Mouse (Mus musculus) fat pad, adult 2 months (tissue): ENCODE data around the gene Pigs.
A peak's percentile ranks its signal among the peaks of the same experiment; 100 is the strongest.

Experiments
- DNase-seq: peaks from one replicate; pipeline ENCODE4 v3.0.0-alpha.2; 2011; ENCODE audit warnings: low read depth, low spot score; ENCODE audit errors: extremely low read depth

Gene Pigs

DNA sequence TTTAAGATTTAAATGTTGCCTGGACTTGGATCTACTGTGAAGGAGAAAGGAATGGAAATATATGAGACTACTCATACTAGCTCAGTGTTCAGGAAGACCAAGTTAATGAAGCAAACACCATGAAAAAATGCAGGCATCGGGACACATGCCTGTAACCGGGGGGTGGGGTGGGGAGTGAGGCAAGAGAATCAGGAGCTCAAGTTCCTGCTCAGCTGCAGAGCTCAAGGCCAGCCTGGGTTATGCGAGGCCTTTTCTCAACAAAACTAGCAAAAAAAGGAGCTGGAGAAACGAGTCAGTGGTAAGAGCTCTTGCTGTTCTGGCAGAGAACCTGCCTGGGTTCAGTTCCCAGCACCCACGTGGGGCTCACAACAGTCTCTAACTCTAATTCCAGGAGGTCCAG lies 5.8 kb downstream of the Pigs start:
- no peak for DNase-seq

DNA sequence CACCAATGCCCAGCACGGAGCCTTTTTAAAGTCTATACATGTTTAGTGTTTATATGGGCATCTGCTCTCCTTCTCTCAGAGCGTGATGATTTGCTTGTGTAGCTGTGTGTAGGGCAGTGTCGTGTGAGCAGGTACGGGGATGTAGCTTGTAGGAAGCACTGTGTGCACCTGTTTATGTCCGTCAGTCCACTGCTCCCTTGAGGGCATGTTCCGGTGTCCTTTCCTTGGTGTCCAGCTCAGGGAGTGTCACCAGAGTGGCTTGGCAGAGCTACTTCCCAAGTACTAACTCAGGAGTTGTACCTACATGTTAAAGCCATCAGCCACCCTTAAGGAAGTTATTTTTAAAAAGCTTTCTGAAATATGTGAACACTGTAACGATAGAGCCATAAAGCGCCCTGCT lies 8.8 kb downstream of the Pigs start:
- DNase-seq, result no peak

DNA sequence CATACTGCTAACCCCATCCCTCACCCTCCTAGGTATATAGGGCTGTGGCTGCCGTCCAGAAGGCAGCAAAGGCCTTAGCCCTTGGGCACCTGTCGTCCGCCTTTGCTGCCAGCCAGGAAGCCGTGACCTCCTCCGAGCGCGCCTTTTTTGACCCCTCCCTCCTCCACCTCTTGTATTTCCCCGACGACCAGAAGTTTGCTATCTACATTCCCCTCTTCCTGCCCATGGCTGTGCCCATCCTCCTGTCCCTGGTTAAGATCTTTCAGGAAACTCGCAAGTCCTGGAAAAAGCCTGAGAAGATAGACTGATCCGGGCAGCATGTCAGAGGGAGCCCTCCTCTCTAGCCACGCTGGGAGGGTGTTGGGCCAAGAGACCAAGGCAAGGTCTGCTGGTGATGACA lies 13.5 kb downstream of the Pigs start:
- no peak for DNase-seq

DNA sequence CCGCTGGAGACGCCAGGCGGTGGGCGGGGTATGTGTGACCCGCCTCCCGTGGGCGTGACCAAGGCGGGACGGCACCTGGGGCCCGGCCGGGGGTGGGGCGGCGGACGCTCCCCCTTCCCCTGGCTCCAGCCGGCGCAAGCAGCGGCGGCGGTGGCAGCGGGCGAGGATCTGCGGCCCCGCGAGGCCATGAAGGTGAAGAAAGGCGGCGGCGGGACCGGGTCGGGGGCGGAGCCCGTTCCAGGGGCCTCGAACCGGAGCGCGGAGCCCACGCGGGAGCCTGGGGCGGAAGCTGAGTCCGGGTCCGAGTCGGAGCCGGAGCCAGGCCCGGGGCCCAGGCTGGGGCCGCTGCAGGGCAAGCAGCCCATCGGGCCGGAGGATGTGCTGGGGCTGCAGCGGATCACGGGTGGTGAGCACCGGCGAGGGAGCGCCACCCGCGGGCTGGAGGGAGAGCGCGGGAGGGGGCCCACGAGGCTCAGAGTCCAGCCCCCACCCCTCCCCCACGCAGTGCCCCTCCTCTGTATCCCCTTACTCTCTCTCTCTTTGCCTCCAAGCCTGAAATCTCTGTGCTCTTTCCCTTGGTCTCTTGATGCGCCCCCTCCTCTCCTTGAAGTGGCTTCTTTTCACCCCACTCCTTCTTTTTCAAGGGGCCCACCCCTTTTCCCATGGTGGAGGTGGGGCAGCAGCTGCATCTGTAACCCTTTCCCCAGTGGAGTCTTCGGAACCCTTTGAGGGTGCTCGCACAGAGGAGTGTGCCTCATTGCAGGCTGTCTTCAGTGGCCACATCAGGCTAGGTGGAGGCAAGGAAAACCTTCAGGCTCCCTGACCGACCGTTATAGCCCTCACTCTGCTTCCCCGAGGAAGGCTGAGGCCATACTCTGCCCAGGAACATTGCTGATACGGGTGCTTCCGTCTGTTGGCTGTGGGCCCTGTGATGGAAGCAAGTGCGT lies 15.4 kb downstream of the Pigs start, which contains the start of gene Unc119:
TSS of gene Unc119 (plus strand) at position 102 of the 947 bp plus-strand sequence.
- DNase-seq, result no peak

DNA sequence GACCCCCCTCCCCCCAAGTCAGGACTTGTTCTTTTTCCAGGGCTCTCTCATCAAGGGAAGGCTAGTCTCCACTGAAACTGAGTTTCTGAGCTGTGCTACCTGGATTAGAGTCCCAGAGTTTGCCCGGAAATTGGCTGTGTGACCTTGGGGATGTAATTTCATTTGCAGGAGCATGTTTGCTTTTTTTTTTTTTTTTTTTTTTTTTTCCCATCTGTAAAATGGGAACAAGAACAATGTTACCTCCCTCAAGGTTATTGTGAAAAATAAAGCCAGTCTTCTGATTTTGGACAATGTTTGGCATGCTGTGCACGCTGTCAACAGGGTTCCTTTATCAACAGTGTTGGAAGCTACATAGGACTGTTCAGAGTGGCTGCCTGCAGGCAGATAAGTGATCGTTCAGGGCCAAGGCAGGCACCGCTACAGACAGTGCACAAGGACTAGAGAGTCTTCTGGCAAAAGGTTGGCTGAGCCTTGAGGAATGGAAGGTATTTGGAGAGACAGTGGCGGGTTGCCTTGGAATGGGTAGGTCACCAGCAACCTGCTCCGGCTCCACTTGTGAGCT lies 16.2 kb downstream of the Pigs start:
- no peak for DNase-seq

DNA sequence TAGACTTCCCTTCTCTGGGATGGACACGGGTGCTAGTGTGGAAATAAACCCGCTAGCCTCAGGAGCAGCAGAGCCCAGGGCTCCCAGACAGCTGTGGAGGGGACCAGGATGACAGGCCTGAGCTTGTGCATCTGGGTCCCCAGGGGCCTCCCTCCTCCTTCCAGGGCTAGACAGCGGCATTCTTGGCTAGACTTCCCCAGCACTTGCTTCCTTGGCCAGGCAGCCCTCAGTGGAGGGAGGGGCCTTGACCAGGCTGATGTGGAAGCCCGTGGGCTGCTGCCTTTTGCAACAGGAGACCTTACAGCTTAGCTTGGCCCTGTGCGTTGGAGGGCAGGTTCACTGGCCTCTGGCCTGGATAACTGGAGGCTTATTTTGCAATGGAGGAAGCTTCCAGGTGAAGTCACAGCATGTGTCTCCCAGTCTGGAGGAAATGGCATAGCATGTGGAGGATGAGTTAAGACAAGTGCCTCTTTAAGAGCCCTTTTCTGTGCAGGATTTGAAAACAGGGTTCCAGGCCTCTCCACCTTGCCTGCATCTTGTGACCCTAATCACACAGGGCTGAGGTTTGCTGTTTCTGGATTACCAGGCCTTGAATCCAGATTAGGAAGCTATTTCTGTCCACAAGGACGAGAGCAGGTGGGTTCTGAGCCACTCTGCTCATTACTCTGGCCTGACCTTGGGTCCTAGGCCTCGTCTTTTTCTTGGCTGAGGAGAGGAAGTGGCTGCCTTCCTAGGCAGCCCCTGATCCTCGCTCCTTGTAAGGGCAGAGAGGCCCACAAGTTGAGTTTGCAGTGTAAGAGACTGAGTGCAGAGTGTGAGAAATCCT lies 16.9 kb downstream of the Pigs start:
- DNase-seq, result peak; percentile 83

DNA sequence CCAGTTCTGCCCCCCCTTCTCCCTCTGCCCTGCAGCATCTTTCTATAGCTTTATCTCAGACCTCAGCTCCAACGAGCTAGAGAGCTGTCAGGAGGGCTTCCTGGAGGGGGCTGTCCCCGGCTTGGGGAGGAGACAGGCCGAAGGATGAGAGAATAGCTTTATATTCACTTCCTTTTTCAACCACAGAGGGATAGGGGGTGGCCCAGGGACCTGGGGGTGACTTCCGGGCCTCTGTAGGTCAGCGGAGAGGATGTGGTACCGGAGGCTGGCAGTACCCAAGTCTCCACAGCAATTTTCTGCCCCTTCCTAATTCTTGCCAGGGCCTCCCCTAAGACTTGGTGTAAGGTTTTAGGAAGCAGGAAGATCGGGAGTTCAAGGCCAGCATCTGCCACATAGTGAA lies 17.6 kb downstream of the Pigs start:
- no peak for DNase-seq

DNA sequence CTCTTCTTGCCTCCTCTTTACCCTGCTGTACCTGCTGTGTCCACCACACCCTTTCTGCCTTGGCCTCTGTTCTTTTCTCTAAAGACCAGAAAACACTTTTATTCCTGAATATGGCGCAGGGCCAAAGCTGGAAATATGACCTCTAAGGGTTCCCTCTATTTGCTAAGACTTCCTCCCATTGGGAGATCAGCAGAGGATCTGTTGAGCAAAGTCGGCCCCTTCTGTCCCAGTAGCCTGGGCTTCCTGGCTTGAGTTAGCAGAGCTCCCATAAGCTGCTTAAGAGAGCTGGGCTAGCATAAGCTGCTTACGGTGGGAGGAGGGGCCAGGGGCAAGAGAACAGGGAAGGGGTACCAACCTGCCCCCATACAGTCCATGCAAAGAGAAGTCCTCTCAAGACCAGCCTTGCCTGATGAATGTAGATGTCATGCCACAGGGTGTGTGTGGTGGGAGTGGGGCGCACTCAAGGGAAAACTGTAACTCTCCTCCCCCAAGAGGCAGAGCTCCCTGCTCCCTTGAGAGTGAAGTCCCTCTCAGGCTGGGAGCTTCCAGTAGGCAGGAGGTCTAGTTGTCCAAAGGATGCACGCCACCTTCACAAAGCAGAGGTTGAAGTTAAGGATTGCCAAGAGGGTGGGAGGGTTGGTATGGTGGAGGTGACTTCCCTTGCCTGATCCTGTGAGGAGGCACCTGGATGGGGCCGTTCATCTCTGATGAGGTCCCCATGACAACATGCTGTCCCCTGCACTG lies 18.3 kb downstream of the Pigs start:
- no peak for DNase-seq

DNA sequence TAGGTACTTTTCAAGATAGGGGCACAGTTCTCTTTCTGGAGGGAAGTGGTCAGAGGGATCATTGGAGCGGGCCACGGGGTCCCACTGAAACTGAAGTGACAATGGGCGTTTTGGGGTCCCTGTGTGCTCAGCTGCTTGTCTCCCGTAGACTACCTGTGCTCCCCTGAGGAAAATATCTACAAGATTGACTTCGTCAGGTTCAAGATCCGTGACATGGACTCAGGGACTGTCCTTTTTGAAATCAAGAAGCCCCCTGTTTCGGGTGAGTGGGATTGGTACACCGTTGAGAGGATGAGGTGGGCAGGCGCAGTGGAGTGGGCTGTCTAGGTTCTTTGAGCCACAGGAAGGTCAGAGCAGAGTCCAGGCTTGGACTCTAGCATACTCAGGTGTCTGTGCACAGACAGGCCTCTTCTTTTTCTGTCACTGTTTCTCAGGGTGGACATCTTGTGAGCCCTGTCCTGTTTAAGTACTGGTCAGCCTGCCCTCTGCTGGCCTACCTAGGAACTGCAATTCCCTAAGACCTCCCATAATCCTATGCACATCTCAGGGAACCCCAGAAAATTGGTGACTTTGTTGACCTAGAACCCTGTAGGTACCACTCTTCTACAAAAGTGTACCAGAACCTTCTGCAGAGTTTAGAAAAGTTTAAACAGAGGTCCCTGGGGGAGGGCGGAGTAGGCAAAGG lies 19.0 kb downstream of the Pigs start:
- DNase-seq, result no peak

DNA sequence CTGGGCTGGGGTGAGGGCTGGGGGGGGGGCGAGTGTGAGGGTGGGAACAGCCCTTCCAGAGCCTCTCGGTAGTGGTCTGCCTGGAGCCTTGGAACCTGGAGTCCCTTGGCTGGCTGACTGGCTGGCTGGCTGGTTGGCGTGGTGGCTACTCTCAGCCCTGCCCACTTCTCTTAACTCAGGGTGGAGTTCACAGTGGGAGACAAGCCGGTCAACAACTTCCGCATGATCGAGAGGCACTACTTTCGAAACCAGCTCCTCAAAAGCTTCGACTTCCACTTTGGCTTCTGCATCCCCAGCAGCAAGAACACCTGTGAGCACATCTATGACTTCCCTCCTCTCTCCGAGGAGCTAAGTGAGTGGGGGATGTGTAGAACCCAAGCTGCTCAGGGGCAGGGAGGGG lies 19.7 kb downstream of the Pigs start:
- DNase-seq, result no peak

DNA sequence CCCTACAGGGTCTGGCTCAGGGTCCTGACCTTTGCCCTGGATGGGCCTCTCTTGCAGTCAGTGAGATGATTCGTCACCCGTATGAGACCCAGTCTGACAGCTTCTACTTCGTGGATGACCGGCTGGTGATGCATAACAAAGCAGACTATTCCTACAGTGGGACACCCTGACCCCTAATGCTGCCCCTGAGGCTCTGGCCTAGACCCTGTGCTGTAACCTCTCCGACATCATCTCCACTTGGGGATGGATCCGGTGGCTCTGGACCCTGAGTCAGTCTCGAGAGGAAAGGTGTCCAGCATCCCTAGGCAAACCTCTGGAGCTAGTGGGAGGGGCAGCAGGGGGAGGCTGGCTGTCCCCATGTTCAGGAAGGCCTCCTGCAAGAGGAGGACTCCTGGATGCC lies 20.3 kb downstream of the Pigs start:
- DNase-seq, result no peak

DNA sequence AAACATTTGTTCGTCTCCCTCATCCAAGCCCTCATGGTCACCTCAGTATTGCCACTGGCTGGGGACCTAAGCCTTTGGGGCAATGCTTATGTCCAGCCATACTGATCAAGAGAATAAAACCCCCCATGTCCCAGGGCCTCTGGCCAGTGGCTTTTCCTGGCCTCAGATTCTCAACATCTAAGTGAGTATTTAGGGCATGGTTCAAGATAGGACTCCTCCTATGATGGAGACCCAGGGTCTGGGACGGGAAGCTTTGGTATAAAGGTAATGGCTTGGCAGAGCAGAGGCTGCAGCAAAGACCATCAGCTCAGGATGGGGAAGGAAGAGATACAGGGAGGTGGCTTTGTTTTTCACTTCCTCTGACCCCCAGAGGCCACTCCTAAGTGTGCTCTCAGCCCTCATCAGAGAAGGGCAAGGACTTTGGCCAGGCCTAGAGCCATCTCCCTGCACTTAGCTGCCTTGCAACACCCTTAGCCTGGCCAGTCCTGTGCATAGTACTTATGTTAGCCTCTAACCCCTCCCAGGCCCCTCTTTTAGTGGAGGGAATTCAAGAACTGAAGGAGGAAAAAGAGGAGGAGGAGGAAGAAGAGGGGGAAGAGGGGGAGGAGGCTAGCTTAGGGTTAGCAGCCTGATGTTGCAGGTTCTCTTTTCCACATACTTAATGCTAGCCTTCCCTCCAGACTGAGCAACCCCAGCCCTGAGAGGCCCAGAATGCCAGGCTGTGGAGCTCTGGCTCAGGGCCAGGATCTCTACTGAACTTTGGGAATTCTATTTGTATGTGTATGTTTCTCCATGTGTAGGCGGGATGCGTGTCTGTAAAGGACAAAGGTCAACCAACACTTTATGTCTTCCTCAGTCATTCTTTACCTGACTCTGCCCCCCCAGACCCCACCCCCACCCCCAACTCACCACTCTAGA lies 21.5 kb downstream of the Pigs start:
- DNase-seq, result no peak

DNA sequence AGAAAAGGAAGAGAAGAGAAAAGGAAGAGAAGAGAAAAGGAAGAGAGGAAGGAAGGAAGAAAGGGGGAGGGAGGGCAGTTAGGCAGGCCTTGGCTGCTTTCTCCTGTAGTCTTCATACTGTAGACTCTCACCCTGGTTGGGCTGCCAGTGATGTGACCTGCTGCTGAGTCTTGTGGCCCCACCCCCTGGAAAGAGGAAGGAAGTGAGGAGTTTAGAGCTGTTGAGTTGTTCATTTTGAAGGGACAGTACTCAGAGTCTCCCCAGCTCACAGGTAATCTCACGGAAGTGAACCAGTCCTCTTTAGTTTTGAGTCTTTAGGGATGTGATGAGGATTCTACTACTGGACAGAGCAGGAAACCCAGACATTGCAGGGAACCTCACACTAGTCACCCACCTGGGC lies 24.9 kb downstream of the Pigs start:
- no peak for DNase-seq

DNA sequence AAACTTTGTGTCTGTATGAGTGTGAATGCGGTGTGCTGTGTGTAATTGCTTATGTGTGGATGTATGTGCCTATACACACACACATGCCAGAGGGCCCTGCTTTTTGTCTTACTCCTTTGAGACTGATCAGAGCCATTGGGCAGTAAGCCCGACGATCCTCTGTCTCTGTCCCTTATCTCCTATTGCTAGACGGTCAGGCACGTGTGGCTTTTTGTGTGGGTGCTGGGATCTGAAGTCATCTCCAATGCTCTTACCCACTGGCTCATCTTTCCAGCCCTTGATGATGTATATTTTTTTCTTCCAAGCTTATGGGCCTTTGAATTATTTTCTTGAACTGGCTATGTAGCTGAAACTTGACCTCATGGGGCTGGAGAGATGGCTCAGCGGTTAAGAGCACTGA lies 26.7 kb downstream of the Pigs start:
- no peak for DNase-seq

DNA sequence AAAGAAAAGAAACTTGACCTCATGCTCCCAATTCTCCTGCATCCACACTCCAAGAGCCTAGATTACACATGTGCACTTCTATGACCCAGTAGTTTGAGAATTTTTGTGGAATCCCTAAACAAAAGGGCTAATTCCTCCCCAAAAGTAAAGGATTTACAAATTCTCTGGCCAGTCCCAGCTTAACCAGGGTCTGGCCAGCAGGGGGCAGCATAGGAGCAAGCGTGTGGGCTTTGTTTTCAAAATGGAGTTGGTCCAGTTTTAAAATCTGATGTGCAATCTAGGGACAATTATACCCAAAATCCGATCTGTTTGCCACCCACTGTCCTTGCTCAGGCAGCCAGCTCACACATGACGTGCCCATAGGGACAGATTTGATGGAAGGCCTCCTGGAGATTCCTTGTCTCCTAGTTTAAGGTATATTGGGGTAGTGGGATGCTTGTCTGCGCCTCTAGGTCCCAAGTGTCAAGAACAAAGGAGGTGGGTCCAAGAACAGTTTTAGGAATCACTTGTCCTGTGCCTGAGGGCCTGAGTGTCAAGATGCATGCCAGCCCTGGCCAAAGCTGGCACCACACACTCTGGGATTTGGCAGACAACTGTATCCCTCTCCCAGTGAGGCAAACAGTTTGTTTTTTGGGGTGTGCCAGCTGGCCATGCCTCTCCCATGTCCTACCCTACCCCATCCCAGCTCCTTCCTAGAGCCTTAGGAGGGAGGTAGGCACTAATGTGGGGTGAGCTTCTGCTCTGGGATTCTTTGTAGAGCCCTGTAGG lies 27.4 kb downstream of the Pigs start:
- DNase-seq, result no peak

DNA sequence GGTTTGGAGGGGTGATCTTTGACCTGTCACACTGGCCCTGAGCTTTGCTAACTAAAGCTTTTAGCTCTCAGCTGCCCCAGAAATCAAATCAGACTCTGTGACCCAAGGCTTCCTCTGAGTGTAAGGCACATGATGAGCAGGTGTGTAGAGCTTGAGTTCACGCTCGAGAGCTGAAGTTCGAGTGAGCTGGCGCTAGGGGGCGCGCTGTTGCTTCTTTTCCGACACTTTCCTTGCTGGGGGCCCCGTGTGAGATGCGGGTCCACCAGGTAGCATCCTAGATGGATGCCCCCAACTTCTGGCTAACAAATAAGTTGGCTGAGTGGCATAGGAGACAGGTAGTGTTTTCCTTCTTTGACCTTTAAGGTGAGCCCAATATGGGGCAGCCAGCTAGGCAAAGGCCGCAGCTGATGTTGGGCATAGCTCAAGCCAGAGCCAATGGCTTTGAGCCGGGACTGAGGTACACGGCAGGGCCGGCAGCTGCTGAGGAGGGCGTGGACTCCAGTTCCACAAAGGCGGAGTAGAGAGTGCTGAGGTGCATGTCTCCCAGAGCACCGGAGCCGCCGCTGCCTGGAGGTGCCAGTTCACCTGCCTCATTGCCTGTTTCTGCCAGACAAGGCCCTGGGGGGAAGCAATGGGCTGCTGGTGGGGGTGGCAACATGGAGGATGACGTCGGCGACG lies 30.3 kb downstream of the Pigs start:
- no peak for DNase-seq

DNA sequence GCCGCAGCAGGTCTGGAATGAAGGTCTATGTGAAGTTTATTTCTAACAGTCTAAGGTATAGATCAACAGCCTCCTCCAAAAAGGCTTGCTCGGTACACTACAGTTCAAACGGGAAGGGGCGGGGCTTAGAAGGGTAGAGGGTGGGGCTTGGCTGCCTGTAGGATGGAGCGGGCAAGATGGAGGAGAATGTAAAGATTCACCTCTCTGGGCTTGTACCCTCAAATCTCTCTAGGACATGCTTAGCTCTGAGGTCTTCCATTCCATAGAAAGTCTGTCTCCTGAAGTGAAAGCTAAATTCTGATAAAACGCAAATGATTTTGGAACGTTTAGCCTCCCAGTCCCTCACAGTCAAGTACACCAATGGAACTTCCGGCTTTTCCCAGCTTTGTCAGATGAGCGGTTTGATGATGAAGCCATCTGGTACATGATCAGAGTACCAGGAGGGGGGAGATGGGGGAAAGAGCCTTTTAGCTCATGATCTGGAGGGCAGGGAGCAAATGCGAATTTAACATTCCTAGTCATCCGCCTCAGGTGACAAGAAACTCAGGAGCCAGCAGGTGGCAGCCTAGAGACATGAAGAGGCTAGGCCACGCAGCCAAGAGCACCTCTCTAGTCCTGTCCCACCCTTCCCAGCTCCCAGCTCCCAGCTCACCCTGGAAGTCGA lies 32.0 kb downstream of the Pigs start:
- DNase-seq, result no peak

DNA sequence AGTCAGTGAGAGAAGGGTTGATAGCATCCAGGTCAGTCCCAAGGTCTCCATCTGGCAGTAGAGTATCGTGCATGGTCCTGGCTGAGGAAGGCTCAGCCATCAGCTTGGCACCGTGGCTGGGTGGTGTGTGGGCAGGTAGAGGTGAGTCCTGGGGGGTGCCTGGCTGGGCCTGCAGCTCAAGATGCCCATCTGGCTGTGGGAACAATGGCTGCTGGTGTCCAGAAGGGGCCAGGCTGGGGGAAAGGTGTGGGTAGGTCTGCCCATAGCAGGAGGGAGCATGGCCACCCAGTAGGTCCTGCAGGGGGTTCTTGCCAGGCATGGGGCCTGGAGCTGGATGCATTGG lies 32.5 kb downstream of the Pigs start:
- no peak for DNase-seq
